16 mouse cellular contexts compared by ENCODE assay signal in the genomic region with DNA sequence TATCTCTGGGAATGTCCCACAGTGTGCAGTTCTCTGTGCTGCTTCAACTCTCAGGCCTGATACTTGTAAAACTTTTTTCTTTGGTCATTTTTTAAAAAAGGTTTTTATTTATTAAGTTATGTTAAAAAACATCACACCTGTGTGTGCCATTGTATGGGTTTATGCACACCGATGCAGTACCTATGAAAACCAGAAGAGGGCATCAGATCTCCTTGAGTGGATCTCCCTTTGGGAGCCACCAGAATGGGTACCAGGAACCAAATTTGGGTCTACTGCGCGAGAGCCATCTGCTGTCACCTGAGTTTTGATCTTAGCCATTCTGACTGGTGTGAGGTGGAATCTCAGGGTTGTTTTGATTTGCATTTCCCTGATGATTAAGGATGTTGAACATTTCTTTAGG. TPM values are rescaled to one million over a fixed set of nuclear protein-coding genes. Genes with fewer than 3 reads are reported as not detected.
A peak's percentile ranks its signal among the peaks of the same experiment; 100 is the strongest.
DNase-seq lines count a peak whose midpoint lies in the region; ATAC-seq and TF ChIP-seq lines count a peak whose summit lies in the region.
"Had no signal": no experiment of that assay in that cellular context is flagged by ENCODE, and none has a peak within 500 bp of the region (broad histone marks: within the 10 kb centered on the region; RNA-seq: fewer than 3 reads in every experiment).

No protein-coding gene starts in this region.

- H3K79me2 ChIP-seq in MEL (ENCODE audit: control insufficient read depth, insufficient read depth, low read length, poor library complexity), result no peaks in the 10 kb centered on the region

- no peaks in the 10 kb centered on the region for H3K4me1 ChIP-seq in liver, embryonic 14.5 days (replicated peaks; ENCODE audit: control insufficient read depth in 2 of 2, insufficient read depth in 2 of 2, low read length in 1 of 2)
- H3K4me1 ChIP-seq in liver, embryonic 11.5 days (replicated peaks; ENCODE audit: control insufficient read depth, insufficient read depth, low read length), result no peaks in the 10 kb centered on the region
- H3K4me1 ChIP-seq in MEL (ENCODE audit: control insufficient read depth in 1 of 2, insufficient read depth in 2 of 2, low read length in 2 of 2), result no peaks in the 10 kb centered on the region
- H3K4me1 ChIP-seq in heart, embryonic 10.5 days, result 0 out of 2 replicates have a peak, but pooled peaks cover 3% of the 10 kb centered on the region
- H3K4me1 ChIP-seq: forebrain, embryonic 12.5 days; hindbrain, embryonic 12.5 days; liver, embryonic 13.5 days; neural tube, embryonic 12.5 days; stomach, embryonic 15.5 days had no signal

- DNase-seq in adrenal gland, postnatal 36 days, result peak; percentile 9 to 53
- no peak for DNase-seq in adrenal gland, adult 8-10 months
- DNase-seq in liver, embryonic 14.5 days (ENCODE audit: low read depth in 3 of 3, low spot score in 3 of 3), result no peak
- no peak for DNase-seq in liver, embryonic 11.5 days (ENCODE audit: low spot score)
- peak; percentile 28 for DNase-seq in MEL (ENCODE audit: low read depth, low spot score)
- peak; percentile 23 for DNase-seq in retina, postnatal 1 day
- DNase-seq in heart, embryonic 10.5 days (ENCODE audit: low spot score), result no peak
- DNase-seq in frontal cortex, adult 2 months (ENCODE audit: extremely low spot score in 1 of 2, low spot score in 1 of 2), result no peak
- DNase-seq: cerebellum, adult 11 months; heart, adult 18-20 months; liver, embryonic 13.5 days had no signal

- no peak for ATAC-seq in liver, embryonic 14.5 days (ENCODE audit: insufficient read depth)
- ATAC-seq in liver, embryonic 11.5 days (replicated peaks; ENCODE audit: low FRiP score), result no peak

- no peak for TF ChIP-seq EP300 in liver, embryonic 14.5 days (IDR thresholded peaks at IDR 0.05; ENCODE audit: low read depth)
- no peak for TF ChIP-seq EP300 in MEL (IDR thresholded peaks at IDR 0.05; ENCODE audit: low read depth in 1 of 2, low read length in 2 of 2)

- H3K9me3 ChIP-seq in liver, embryonic 14.5 days (ENCODE audit: control insufficient read depth, low read length), result no peaks in the 10 kb centered on the region
- H3K9me3 ChIP-seq in liver, embryonic 11.5 days (ENCODE audit: control insufficient read depth, low read length), result no peaks in the 10 kb centered on the region
- no peaks in the 10 kb centered on the region for H3K9me3 ChIP-seq in MEL (replicated peaks; ENCODE audit: insufficient read depth, low read length)
- H3K9me3 ChIP-seq in heart, embryonic 10.5 days, result no peaks in the 10 kb centered on the region
- H3K9me3 ChIP-seq: hindbrain, embryonic 12.5 days; liver, embryonic 13.5 days; neural tube, embryonic 12.5 days; stomach, embryonic 15.5 days had no signal

- TF ChIP-seq CTCF in liver, embryonic 14.5 days (IDR thresholded peaks at IDR 0.05; ENCODE audit: low read depth), result peak; percentile 50
- peak; percentile 33 to 63 (median 52); a peak in 5 of 6 replicates for TF ChIP-seq CTCF in MEL (IDR thresholded peaks at IDR 0.05 in 2 of 3, conservative IDR thresholded peaks at IDR 0.05 in 1 of 3; ENCODE audit: control insufficient read depth in 1 of 3, insufficient read depth in 1 of 3, low read depth in 2 of 3, low read length in 3 of 3, poor library complexity in 1 of 3, severe bottlenecking in 1 of 3)

- no peak overlapping the region for H3K9ac ChIP-seq in liver, embryonic 14.5 days (replicated peaks)
- no peak overlapping the region for H3K9ac ChIP-seq in liver, embryonic 11.5 days (ENCODE audit: low read depth, low read length)
- no peak overlapping the region for H3K9ac ChIP-seq in MEL (ENCODE audit: control insufficient read depth, low read depth, low read length, poor library complexity, severe bottlenecking)
- H3K9ac ChIP-seq: forebrain, embryonic 12.5 days; hindbrain, embryonic 12.5 days; liver, embryonic 13.5 days; neural tube, embryonic 12.5 days; stomach, embryonic 15.5 days had no signal

- TF ChIP-seq POLR2A in MEL (IDR thresholded peaks at IDR 0.05; ENCODE audit: control insufficient read depth in 1 of 2, insufficient read depth in 1 of 2, low read depth in 1 of 2, low read length in 2 of 2, poor library complexity in 1 of 2), result no peak

- H3K36me3 ChIP-seq in liver, embryonic 14.5 days (replicated peaks; ENCODE audit: control insufficient read depth, insufficient read depth, low read depth), result no peaks in the 10 kb centered on the region
- no peaks in the 10 kb centered on the region for H3K36me3 ChIP-seq in liver, embryonic 11.5 days (ENCODE audit: control insufficient read depth, insufficient read depth, low read length)
- no peaks in the 10 kb centered on the region for H3K36me3 ChIP-seq in MEL (ENCODE audit: control insufficient read depth in 1 of 2, insufficient read depth in 2 of 2, low read length in 2 of 2)
- H3K36me3 ChIP-seq in heart, embryonic 10.5 days, result no peaks in the 10 kb centered on the region
- H3K36me3 ChIP-seq: forebrain, embryonic 12.5 days; hindbrain, embryonic 12.5 days; liver, embryonic 13.5 days; neural tube, embryonic 12.5 days; stomach, embryonic 15.5 days had no signal

- H3K27ac ChIP-seq in liver, embryonic 14.5 days, result no peak overlapping the region
- H3K27ac ChIP-seq in liver, embryonic 11.5 days (ENCODE audit: low read depth, low read length), result no peak overlapping the region
- H3K27ac ChIP-seq in MEL (ENCODE audit: control insufficient read depth, low read depth, low read length), result no peak overlapping the region
- H3K27ac ChIP-seq in heart, embryonic 10.5 days, result no peak overlapping the region
- H3K27ac ChIP-seq: forebrain, embryonic 12.5 days; hindbrain, embryonic 12.5 days; liver, embryonic 13.5 days; neural tube, embryonic 12.5 days; stomach, embryonic 15.5 days had no signal

- 45% methylated on average over 3 of the region's 3 CpGs for WGBS in liver, embryonic 14.5 days (ENCODE audit: insufficient replicate concordance)
- WGBS in liver, embryonic 11.5 days, result 68% methylated on average over 3 of the region's 3 CpGs
- WGBS in heart, embryonic 10.5 days, result 56% methylated on average over 3 of the region's 3 CpGs

- H3K27me3 ChIP-seq in liver, embryonic 14.5 days (ENCODE audit: control insufficient read depth, insufficient read depth, low read length), result no peaks in the 10 kb centered on the region
- H3K27me3 ChIP-seq in liver, embryonic 11.5 days (replicated peaks; ENCODE audit: control insufficient read depth, insufficient read depth, low read length), result no peaks in the 10 kb centered on the region
- no peaks in the 10 kb centered on the region; a peak in 1 of 4 replicates for H3K27me3 ChIP-seq in MEL (ENCODE audit: control insufficient read depth in 1 of 2, insufficient read depth in 2 of 2, low read length in 2 of 2)
- no peaks in the 10 kb centered on the region for H3K27me3 ChIP-seq in heart, embryonic 10.5 days (ENCODE audit: insufficient read depth, poor library complexity, severe bottlenecking)
- H3K27me3 ChIP-seq: forebrain, embryonic 12.5 days; hindbrain, embryonic 12.5 days; liver, embryonic 13.5 days; neural tube, embryonic 12.5 days; stomach, embryonic 15.5 days had no signal

- TF ChIP-seq RAD21 in MEL (IDR thresholded peaks at IDR 0.05; ENCODE audit: low read depth, low read length), result peak; percentile 38

- no peak overlapping the region for H3K4me3 ChIP-seq in liver, embryonic 14.5 days (ENCODE audit: insufficient read depth in 1 of 2, low read depth in 2 of 2, low read length in 2 of 2)
- no peak overlapping the region for H3K4me3 ChIP-seq in liver, embryonic 11.5 days (ENCODE audit: low read depth, low read length)
- no peak overlapping the region for H3K4me3 ChIP-seq in MEL (ENCODE audit: control insufficient read depth in 1 of 2, insufficient read depth in 1 of 2, low read depth in 2 of 2, low read length in 2 of 2)
- no peak overlapping the region for H3K4me3 ChIP-seq in heart, embryonic 10.5 days
- H3K4me3 ChIP-seq: forebrain, embryonic 12.5 days; hindbrain, embryonic 12.5 days; liver, embryonic 13.5 days; neural tube, embryonic 12.5 days; stomach, embryonic 15.5 days had no signal

- H3K4me2 ChIP-seq in liver, embryonic 14.5 days (ENCODE audit: low read depth), result no peak overlapping the region
- H3K4me2 ChIP-seq in liver, embryonic 11.5 days, result no peak overlapping the region
- H3K4me2 ChIP-seq: forebrain, embryonic 12.5 days; hindbrain, embryonic 12.5 days; liver, embryonic 13.5 days; neural tube, embryonic 12.5 days; stomach, embryonic 15.5 days had no signal

TF ChIP-seq in MEL, 35 proteins besides CTCF, POLR2A, EP300 and RAD21:
- TF ChIP-seq MYC (IDR thresholded peaks at IDR 0.05; ENCODE audit: low read depth, low read length) (no peak), SMC3 (IDR thresholded peaks at IDR 0.05; ENCODE audit: low read depth, low read length) (peak; percentile 50)

RNA-seq across cellular contexts. Expression of a gene that starts 12.9 kb away (rescaled TPM):
- total RNA-seq in adrenal gland, postnatal 36 days (2021), result 10 to 100 TPM; 20.6 to 62.1 TPM
- total RNA-seq in adrenal gland, adult 8-10 months (2022), result 100 to 1,000 TPM in 1 of 4 experiments, 10 to 100 TPM in 3; 16.9 to 104 (median 44.4) TPM
- polyA plus RNA-seq in liver, embryonic 14.5 days (2012; rRNA removed), result 0.52 and 0.60 TPM in 2 replicates
- polyA plus RNA-seq in liver, embryonic 14.5 days (2014; fragmentation: Nextera tagmentation; extraction: Ambion mirVana), result 0.34 and 0.52 TPM in 2 replicates
- 1.4 and 1.8 TPM in 2 replicates for polyA plus RNA-seq in liver, embryonic 11.5 days (2014; fragmentation: Nextera tagmentation; extraction: Ambion mirVana)
- total RNA-seq in MEL (2012; rRNA removed), result 2.8 and 3.1 TPM in 2 replicates
- 1 to 10 TPM in 1 of 2 experiments, not detected in 1; 6.9 TPM for polyA plus RNA-seq in MEL (2012; ENCODE audit: insufficient read depth in 1 of 2, insufficient read length in 2 of 2, low read depth in 1 of 2, low replicate concordance in 2 of 2, missing spikeins in 1 of 2)
- polyA plus RNA-seq in heart, embryonic 10.5 days (2016; fragmentation: Nextera tagmentation; extraction: Ambion mirVana), result 2.8 and 3.5 TPM in 2 replicates
- polyA plus RNA-seq in frontal cortex, adult 2 months (2012; rRNA removed), result 31.8 and 34.3 TPM in 2 replicates

RNA-seq across cellular contexts. Expression of a gene that starts 28.6 kb away (rescaled TPM):
- not detected for total RNA-seq in adrenal gland, postnatal 36 days (2021)
- not detected for total RNA-seq in adrenal gland, adult 8-10 months (2022)
- not detected in 2 replicates for polyA plus RNA-seq in liver, embryonic 14.5 days (2012; rRNA removed)
- not detected in 2 replicates for polyA plus RNA-seq in liver, embryonic 14.5 days (2014; fragmentation: Nextera tagmentation; extraction: Ambion mirVana)
- polyA plus RNA-seq in liver, embryonic 11.5 days (2014; fragmentation: Nextera tagmentation; extraction: Ambion mirVana), result not detected in 2 replicates
- not detected in 2 replicates for total RNA-seq in MEL (2012; rRNA removed)
- polyA plus RNA-seq in MEL (2012; ENCODE audit: insufficient read depth in 1 of 2, insufficient read length in 2 of 2, low read depth in 1 of 2, low replicate concordance in 2 of 2, missing spikeins in 1 of 2), result under 1 TPM in 1 of 2 experiments, not detected in 1; 0.17 TPM
- not detected in 2 replicates for polyA plus RNA-seq in heart, embryonic 10.5 days (2016; fragmentation: Nextera tagmentation; extraction: Ambion mirVana)
- not detected in 2 replicates for polyA plus RNA-seq in frontal cortex, adult 2 months (2012; rRNA removed)
- total RNA-seq: heart, adult 18-20 months had no signal
- polyA plus RNA-seq: C2C12; forebrain, embryonic 12.5 days; hindbrain, embryonic 12.5 days; liver, embryonic 13.5 days; neural tube, embryonic 12.5 days had no signal

Comparison
In these comparisons a context has a peak if more than half of its experiments do, and no peak if none do; other contexts are left out.
1. DNase-seq: peak in adrenal gland, postnatal 36 days (2 of 2), MEL (single experiment) and retina, postnatal 1 day (single experiment); none in adrenal gland, adult 8-10 months (single experiment), liver, embryonic 14.5 days (0 of 3), liver, embryonic 11.5 days (single experiment), heart, embryonic 10.5 days (single experiment) and frontal cortex, adult 2 months (0 of 2).